Mouse (Mus musculus): Measurements from ENCODE around the gene Dnajc16.

The Dnajc16 gene

DNA sequence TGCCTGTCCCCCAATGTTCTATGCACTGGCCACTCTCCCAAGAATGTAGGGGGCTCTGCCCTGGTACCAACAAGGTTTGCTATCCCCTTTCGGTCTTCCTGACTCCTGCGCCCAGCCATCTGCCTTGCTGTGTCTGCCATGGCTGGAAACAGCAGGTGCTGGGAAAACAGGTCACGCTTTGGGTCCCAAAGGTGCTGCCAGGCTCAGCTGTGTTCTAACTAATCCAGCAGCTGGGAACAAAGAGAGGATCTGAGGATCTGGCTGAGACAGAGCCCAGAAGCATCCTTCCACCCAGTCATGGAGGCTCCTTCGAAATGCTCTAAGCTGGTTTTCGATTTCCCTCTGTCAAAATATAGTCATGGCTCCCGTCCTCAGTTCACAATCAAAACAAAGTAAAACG is 25.5 kb upstream of the Dnajc16 start:
- peaks cover 5% of the 10 kb centered on the region; the same call in 1 of the 2 replicates for H3K36me3 ChIP-seq (ENCODE audit: control insufficient read depth, insufficient read depth, low read length, poor library complexity, severe bottlenecking)
- no peak for DNase-seq (ENCODE audit: low read depth, low spot score)
- no peaks in the 10 kb centered on the region for H3K27me3 ChIP-seq (ENCODE audit: control insufficient read depth, insufficient read depth, low read length, poor library complexity, severe bottlenecking)

- DNase-seq (ENCODE audit: low read depth, low spot score), result no peak
- peaks cover 13% of the 10 kb centered on the region for H3K36me3 ChIP-seq (ENCODE audit: control insufficient read depth, insufficient read depth, low read length, poor library complexity, severe bottlenecking)
- H3K27me3 ChIP-seq (ENCODE audit: control insufficient read depth, insufficient read depth, low read length, poor library complexity, severe bottlenecking), result no peaks in the 10 kb centered on the region
Measured at GRCm38 (mm10) chr4:141811375-141811774, 20.6 kb upstream of the Dnajc16 start.

GRCm38 (mm10) chr4:141810975-141811374 is 20.2 kb upstream of the Dnajc16 start:
- Histone ChIP-seq H3K36me3 (ENCODE audit: control insufficient read depth, insufficient read depth, low read length, poor library complexity, severe bottlenecking) (peaks cover 13% of the 10 kb centered on the region), H3K27me3 (ENCODE audit: control insufficient read depth, insufficient read depth, low read length, poor library complexity, severe bottlenecking) (no peaks in the 10 kb centered on the region)
- DNase-seq (ENCODE audit: low read depth, low spot score), result no peak

DNA sequence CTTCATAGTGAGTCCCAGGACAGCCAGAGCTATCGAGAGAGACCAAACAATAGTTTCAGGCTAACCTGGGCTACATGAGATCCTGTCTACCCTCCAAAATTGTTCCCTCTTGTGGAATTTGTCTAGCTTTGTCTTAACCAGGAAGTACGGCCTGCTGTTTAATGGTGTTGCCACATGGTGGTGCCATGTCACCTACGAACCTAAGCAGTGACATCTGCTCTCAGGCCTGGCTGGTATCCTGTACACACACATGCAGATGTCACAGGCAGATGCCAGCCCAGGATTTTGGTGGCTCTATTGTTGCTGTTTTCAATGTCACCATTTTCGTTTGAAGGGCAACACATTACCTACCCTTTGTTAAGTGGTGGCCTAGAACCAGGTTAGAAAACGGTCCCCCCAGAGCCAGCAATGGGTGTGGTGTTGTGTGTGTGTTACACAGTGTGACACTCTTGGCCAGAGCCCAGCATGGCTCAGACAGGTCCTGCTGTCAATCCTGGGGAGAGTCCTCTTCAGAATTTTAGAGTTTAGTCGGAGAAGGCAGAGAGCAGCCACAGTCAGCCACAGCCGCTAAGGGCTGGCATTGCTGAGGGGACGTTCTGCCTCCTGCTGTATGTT is 19.2 kb upstream of the Dnajc16 start:
- peak; percentile 65 for DNase-seq (ENCODE audit: low read depth, low spot score)
- peaks cover 13% of the 10 kb centered on the region for H3K36me3 ChIP-seq (ENCODE audit: control insufficient read depth, insufficient read depth, low read length, poor library complexity, severe bottlenecking)
- no peaks in the 10 kb centered on the region for H3K27me3 ChIP-seq (ENCODE audit: control insufficient read depth, insufficient read depth, low read length, poor library complexity, severe bottlenecking)

- Histone ChIP-seq H3K36me3 (ENCODE audit: control insufficient read depth, insufficient read depth, low read length, poor library complexity, severe bottlenecking) (peaks cover 8% of the 10 kb centered on the region; the same call in 1 of the 2 replicates), H3K27me3 (ENCODE audit: control insufficient read depth, insufficient read depth, low read length, poor library complexity, severe bottlenecking) (no peaks in the 10 kb centered on the region)
- no peak for DNase-seq (ENCODE audit: low read depth, low spot score)
Measured at GRCm38 (mm10) chr4:141805886-141806285, 15.2 kb upstream of the Dnajc16 start.

DNA sequence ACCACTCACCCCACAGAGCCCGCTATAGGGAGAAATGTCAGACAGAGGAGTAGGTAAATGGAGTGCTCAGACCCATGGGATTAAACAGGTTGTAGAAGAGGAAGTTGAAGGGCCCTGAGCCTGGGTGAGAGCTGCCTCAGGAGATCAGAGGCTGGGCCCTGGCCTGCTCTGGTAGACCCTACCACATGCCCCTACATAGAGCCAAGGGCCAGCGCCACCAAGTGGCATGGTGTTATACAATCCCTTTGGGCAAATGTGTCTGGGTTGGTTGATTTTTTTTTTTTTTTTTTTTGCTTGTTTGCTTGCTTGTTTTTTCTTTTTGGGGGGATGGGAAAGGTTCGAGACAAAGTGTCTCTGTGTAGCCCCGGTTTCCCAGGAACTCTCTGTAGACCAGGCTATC is 13.4 kb upstream of the Dnajc16 start:
- peak; percentile 41 for DNase-seq (ENCODE audit: low read depth, low spot score)
- Histone ChIP-seq H3K36me3 (ENCODE audit: control insufficient read depth, insufficient read depth, low read length, poor library complexity, severe bottlenecking) (peaks cover 3% of the 10 kb centered on the region; the same call in 1 of the 2 replicates), H3K27me3 (ENCODE audit: control insufficient read depth, insufficient read depth, low read length, poor library complexity, severe bottlenecking) (no peaks in the 10 kb centered on the region)

GRCm38 (mm10) chr4:141797545-141797944 is 6.8 kb upstream of the Dnajc16 start:
- H3K36me3 ChIP-seq (ENCODE audit: control insufficient read depth, insufficient read depth, low read length, poor library complexity, severe bottlenecking), result peaks cover 4% of the 10 kb centered on the region
- H3K27me3 ChIP-seq (ENCODE audit: control insufficient read depth, insufficient read depth, low read length, poor library complexity, severe bottlenecking), result no peaks in the 10 kb centered on the region
- no peak for DNase-seq (ENCODE audit: low read depth, low spot score)

GRCm38 (mm10) chr4:141796954-141797353 is 6.2 kb upstream of the Dnajc16 start:
- peaks cover 4% of the 10 kb centered on the region for H3K36me3 ChIP-seq (ENCODE audit: control insufficient read depth, insufficient read depth, low read length, poor library complexity, severe bottlenecking)
- DNase-seq (ENCODE audit: low read depth, low spot score), result no peak

DNA sequence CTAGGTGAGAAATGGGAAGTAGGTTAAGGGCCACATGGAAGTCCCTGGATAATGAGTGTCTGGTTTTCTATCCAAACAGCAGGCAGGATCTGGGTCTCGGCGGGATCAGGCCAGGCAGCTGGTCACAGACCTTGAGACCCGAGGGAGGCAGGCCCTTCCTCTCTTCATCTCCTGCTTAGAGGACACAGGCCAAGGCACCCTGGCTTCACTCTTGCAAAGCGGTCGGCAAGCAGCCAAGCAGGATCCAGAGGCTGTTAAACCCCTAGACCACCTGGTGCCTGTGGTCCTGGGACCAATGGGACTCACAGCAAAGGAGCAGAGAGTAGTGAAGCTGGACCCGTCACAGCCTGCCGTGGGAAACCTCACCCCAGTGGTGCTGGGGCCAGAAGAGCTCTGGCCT is 5.6 kb upstream of the Dnajc16 start:
- Histone ChIP-seq H3K36me3 (ENCODE audit: control insufficient read depth, insufficient read depth, low read length, poor library complexity, severe bottlenecking) (peaks cover 4% of the 10 kb centered on the region), H3K27me3 (ENCODE audit: control insufficient read depth, insufficient read depth, low read length, poor library complexity, severe bottlenecking) (no peaks in the 10 kb centered on the region)
- no peak for DNase-seq (ENCODE audit: low read depth, low spot score)

More at GRCm38 (mm10) chr4:141796954-141797353, 6.2 kb upstream of the Dnajc16 start:
- no peaks in the 10 kb centered on the region for H3K27me3 ChIP-seq (ENCODE audit: control insufficient read depth, insufficient read depth, low read length, poor library complexity, severe bottlenecking)

GRCm38 (mm10) chr4:141794152-141794535 is 3.4 kb upstream of the Dnajc16 start:
- Histone ChIP-seq H3K27me3 (ENCODE audit: control insufficient read depth, insufficient read depth, low read length, poor library complexity, severe bottlenecking) (no peaks in the 10 kb centered on the region), H3K36me3 (ENCODE audit: control insufficient read depth, insufficient read depth, low read length, poor library complexity, severe bottlenecking) (peaks cover 4% of the 10 kb centered on the region)
- peak; percentile 56 for DNase-seq (ENCODE audit: low read depth, low spot score)

DNA sequence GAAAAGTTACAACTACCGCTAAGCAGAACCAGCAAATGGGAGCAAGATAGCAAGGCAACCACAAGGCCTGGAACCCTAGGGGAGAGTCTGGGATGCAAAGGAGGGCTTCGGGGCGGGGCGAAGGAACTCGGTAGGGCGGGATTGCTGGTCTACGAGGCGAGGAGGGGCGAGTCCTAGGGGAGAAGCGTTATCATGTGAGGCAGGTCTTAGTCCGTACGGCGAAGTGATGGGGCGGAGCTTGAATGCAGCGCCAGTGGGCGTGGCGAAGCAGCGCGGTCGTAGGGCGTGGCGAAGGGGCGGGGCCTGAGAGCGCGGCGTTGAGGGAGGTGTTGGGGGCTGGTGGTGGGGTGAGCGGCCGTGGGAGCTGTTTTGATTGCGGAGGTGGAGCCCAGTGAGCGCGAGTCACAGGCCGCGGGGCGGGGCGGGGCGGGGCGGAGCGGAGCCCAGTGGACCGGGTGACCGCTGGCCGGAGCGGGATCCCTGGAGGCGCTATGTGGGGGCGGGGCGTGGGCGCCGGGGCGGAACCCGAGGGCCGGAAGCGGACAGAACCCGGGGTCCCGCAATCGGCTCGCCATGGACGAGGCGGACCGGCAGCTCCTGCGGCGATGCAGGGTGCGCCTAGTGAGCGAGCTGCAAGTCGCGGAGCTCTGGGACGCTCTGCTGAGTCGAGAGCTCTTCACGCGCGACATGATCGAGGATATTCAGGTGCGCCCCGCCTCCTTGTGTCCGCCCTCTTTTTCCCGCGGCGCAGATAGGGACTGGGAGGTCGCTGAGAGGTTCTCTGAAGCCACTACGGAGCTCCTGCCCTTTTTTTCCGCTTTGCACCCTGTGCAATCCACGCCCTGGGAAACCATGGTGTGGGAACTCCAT is 2.8 kb upstream of the Dnajc16 start, which contains the start of gene Casp9:
TSS of gene Casp9 (plus strand) at position 331 of the 870 bp plus-strand sequence.
- H3K27me3 ChIP-seq (ENCODE audit: control insufficient read depth, insufficient read depth, low read length, poor library complexity, severe bottlenecking), result no peaks in the 10 kb centered on the region
- peaks cover 4% of the 10 kb centered on the region for H3K36me3 ChIP-seq (ENCODE audit: control insufficient read depth, insufficient read depth, low read length, poor library complexity, severe bottlenecking)
- DNase-seq (ENCODE audit: low read depth, low spot score), result peak; percentile 98

DNA sequence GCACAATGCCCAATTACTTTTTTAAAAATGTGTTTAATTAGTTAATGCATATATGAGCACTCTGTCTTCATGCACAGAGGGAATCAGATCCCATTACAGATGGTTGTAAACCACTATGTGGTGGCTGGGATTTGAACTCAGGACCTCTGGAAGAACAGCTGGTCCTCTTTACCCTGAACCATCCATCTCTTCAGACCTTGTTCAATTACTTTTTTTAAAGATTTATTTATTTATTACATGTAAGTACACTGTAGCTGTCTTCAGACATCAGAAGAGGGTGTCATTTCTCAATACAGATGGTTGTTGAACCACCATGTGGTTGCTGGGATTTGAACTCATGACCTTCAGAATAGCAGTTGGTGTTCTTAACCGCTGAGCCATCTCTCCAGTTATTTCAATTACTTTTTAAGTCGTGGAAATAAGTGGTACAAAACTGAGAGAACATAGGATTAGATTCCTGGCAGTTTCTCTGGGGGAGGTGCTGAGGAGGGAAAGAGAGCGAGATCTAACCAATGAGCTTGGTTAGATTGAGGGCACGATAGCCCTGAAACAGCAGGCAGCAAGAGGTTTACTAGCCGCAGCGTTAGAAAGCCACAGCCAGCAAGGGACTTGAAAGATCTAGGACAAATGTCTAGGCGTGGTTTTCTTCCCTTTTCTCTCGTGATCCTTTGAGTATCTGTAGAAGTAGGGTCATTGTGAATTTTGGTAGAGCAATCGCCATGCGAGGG is 2.0 kb upstream of the Dnajc16 start:
- no peak for DNase-seq (ENCODE audit: low read depth, low spot score)
- H3K27me3 ChIP-seq (ENCODE audit: control insufficient read depth, insufficient read depth, low read length, poor library complexity, severe bottlenecking), result no peaks in the 10 kb centered on the region
- H3K36me3 ChIP-seq (ENCODE audit: control insufficient read depth, insufficient read depth, low read length, poor library complexity, severe bottlenecking), result peaks cover 3% of the 10 kb centered on the region

- no peak for DNase-seq (ENCODE audit: low read depth, low spot score)
- no peaks in the 10 kb centered on the region; the same call in none of the 2 replicates for H3K36me3 ChIP-seq (ENCODE audit: control insufficient read depth, insufficient read depth, low read length, poor library complexity, severe bottlenecking)
- H3K27me3 ChIP-seq (ENCODE audit: control insufficient read depth, insufficient read depth, low read length, poor library complexity, severe bottlenecking), result no peaks in the 10 kb centered on the region
Measured at GRCm38 (mm10) chr4:141791951-141792350, 1.2 kb upstream of the Dnajc16 start.

DNA sequence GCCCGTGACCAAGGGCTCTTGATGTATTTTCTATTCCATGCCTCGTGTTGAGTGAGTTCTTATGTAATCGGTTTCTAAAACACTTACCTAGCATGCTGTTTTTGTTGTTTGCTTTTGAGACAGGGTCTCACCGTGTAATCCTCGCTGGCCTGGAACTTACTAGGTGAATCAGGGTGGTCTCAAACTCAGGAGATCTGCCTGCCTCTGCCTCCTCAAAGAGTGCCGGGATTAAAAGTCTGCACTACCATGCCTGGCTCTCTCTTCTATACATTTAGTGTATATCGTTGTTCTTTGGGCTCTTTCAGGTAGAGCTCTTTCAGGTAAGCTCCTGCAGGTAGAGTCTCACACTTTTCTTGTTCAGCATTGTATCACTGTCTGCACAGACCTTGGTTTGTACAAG is 755 bp upstream of the Dnajc16 start:
- DNase-seq (ENCODE audit: low read depth, low spot score), result no peak
- H3K36me3 ChIP-seq (ENCODE audit: control insufficient read depth, insufficient read depth, low read length, poor library complexity, severe bottlenecking), result no peaks in the 10 kb centered on the region; the same call in 1 of the 2 replicates
- H3K27me3 ChIP-seq (ENCODE audit: control insufficient read depth, insufficient read depth, low read length, poor library complexity, severe bottlenecking), result no peaks in the 10 kb centered on the region

Data from splenic B cell, adult 2 months (primary cell).